Comparison of ENCODE assay signal across 9 mouse cellular contexts in the genomic region with DNA sequence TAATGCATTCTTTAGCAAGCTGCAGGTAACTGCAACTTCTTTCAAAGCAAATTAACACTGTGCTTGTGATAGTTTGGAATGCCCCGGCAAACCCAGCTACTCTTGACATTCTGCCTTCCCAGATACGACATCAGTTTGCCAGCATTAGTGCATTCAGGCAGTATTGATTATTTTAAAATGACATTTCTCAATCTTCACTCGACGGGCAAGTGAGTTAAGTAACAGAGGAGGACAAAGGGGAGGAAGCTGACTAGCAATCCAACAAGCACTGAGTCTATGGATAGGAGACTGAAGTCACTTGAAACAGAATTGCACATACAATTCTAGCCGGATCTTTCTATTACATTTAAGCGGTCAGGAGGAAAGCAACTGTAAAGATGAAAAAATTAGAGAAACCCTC. TPM values are rescaled to one million over a fixed set of nuclear protein-coding genes. Genes with fewer than 3 reads are reported as not detected.
DNase-seq lines count a peak whose midpoint lies in the region; ATAC-seq lines count a peak whose summit lies in the region.
"Had no signal": no experiment of that assay in that cellular context is flagged by ENCODE, and none has a peak within 500 bp of the region (broad histone marks: within the 10 kb centered on the region; RNA-seq: fewer than 3 reads in every experiment).

No protein-coding gene starts in this region.

- H3K27me3 ChIP-seq in heart, embryonic 10.5 days (ENCODE audit: insufficient read depth, poor library complexity, severe bottlenecking), result no peaks in the 10 kb centered on the region
- H3K27me3 ChIP-seq in neural tube, embryonic 12.5 days (replicated peaks), result no peaks in the 10 kb centered on the region
- H3K27me3 ChIP-seq in liver, embryonic 16.5 days (ENCODE audit: control insufficient read depth, insufficient read depth, low read depth, low read length), result no peaks in the 10 kb centered on the region

- WGBS in heart, embryonic 10.5 days, result 84% methylated on average over 6 of the region's 6 CpGs
- 84% methylated on average over 6 of the region's 6 CpGs for WGBS in neural tube, embryonic 12.5 days
- WGBS in liver, embryonic 16.5 days (ENCODE audit: insufficient replicate concordance), result 60% methylated on average over 6 of the region's 6 CpGs

- peak overlapping the region; percentile 97; the same call in 1 of the 2 replicates for H3K4me3 ChIP-seq in heart, embryonic 10.5 days
- no peak overlapping the region for H3K4me3 ChIP-seq in neural tube, embryonic 12.5 days
- H3K4me3 ChIP-seq in liver, embryonic 16.5 days (ENCODE audit: low read depth, low read length), result no peak overlapping the region

- no peak for DNase-seq in heart, embryonic 10.5 days (ENCODE audit: low spot score)
- DNase-seq in heart, postnatal 4 days, result no peak
- DNase-seq in neural tube, embryonic 10.5 days (ENCODE audit: extremely low spot score, low spot score), result no peak
- no peak for DNase-seq in thymus, postnatal 10 days (ENCODE audit: low spot score in 2 of 2)
- no peak for DNase-seq in layer of hippocampus, adult 9-11 months
- DNase-seq in yolk sac, embryonic 10.5 days (ENCODE audit: low spot score), result no peak

- H3K27ac ChIP-seq in heart, embryonic 10.5 days, result no peak overlapping the region
- no peak overlapping the region for H3K27ac ChIP-seq in neural tube, embryonic 12.5 days
- H3K27ac ChIP-seq in liver, embryonic 16.5 days (ENCODE audit: low read length), result no peak overlapping the region
- H3K27ac ChIP-seq: macrophage had no signal

- no peak for ATAC-seq in neural tube, embryonic 12.5 days (ENCODE audit: low FRiP score, low read depth)
- ATAC-seq in liver, embryonic 16.5 days (ENCODE audit: low read depth), result no peak

- no peaks in the 10 kb centered on the region for H3K9me3 ChIP-seq in heart, embryonic 10.5 days
- no peaks in the 10 kb centered on the region for H3K9me3 ChIP-seq in neural tube, embryonic 12.5 days
- H3K9me3 ChIP-seq in liver, embryonic 16.5 days (replicated peaks; ENCODE audit: control insufficient read depth, low read length), result no peaks in the 10 kb centered on the region

- peak overlapping the region; percentile 92 for H3K4me2 ChIP-seq in neural tube, embryonic 12.5 days (replicated peaks)
- H3K4me2 ChIP-seq in liver, embryonic 16.5 days (ENCODE audit: low read depth, low read length), result peak overlapping the region; percentile 60

- H3K36me3 ChIP-seq in heart, embryonic 10.5 days, result no peaks in the 10 kb centered on the region
- H3K36me3 ChIP-seq in neural tube, embryonic 12.5 days, result no peaks in the 10 kb centered on the region
- no peaks in the 10 kb centered on the region for H3K36me3 ChIP-seq in liver, embryonic 16.5 days (ENCODE audit: control insufficient read depth, insufficient read depth)

- H3K9ac ChIP-seq in neural tube, embryonic 12.5 days, result no peak overlapping the region
- no peak overlapping the region for H3K9ac ChIP-seq in liver, embryonic 16.5 days (ENCODE audit: low read depth, low read length)

- H3K4me1 ChIP-seq in heart, embryonic 10.5 days, result peaks cover 13% of the 10 kb centered on the region
- peaks cover 13% of the 10 kb centered on the region; the same call in 1 of the 2 replicates for H3K4me1 ChIP-seq in neural tube, embryonic 12.5 days
- peaks cover 5% of the 10 kb centered on the region for H3K4me1 ChIP-seq in liver, embryonic 16.5 days (ENCODE audit: control insufficient read depth, low read depth, low read length)

RNA-seq across cellular contexts. Expression of gene Hsd17b12, which starts 19.5 kb away (rescaled TPM):
- 99.6 and 101 TPM in 2 replicates for polyA plus RNA-seq in heart, embryonic 10.5 days (2016; fragmentation: Nextera tagmentation; extraction: Ambion mirVana)
- total RNA-seq in heart, postnatal 4 days (2021), result 10 to 100 TPM; 39.7 to 44.8 TPM
- polyA plus RNA-seq in neural tube, embryonic 12.5 days (2016; fragmentation: Nextera tagmentation; extraction: Ambion mirVana), result 104 and 117 TPM in 2 replicates
- polyA plus RNA-seq in liver, embryonic 16.5 days (2015; fragmentation: Nextera tagmentation; extraction: Ambion mirVana), result 74.0 and 78.6 TPM in 2 replicates
